In genomic region chr5:113798525-113798924, GRCm38 (mm10) we compare ENCODE assay signal across 11 mouse cellular contexts. TPM values are rescaled to one million over a fixed set of nuclear protein-coding genes. Genes with fewer than 3 reads are reported as not detected.
A peak's percentile ranks its signal among the peaks of the same experiment; 100 is the strongest.
DNase-seq lines count a peak whose midpoint lies in the region; ATAC-seq and TF ChIP-seq lines count a peak whose summit lies in the region.
"Had no signal": no experiment of that assay in that cellular context is flagged by ENCODE, and none has a peak within 500 bp of the region (broad histone marks: within the 10 kb centered on the region; RNA-seq: fewer than 3 reads in every experiment).

No protein-coding gene starts in this region.

- H3K36me3 ChIP-seq in heart, embryonic 15.5 days: no peaks in the 10 kb centered on the region
- H3K36me3 ChIP-seq in heart, adult 2 months (ENCODE audit: control insufficient read depth, insufficient read depth, low read length): no peaks in the 10 kb centered on the region
- no peaks in the 10 kb centered on the region for H3K36me3 ChIP-seq in lung, embryonic 16.5 days (ENCODE audit: control insufficient read depth, insufficient read depth, low read length)
- 0 out of 2 replicates have a peak, but pooled peaks cover 5% of the 10 kb centered on the region for H3K36me3 ChIP-seq in intestine, postnatal 0 days (ENCODE audit: control insufficient read depth, insufficient read depth)
- no peaks in the 10 kb centered on the region for H3K36me3 ChIP-seq in stomach, embryonic 16.5 days (ENCODE audit: control insufficient read depth, insufficient read depth, low read length)
- H3K36me3 ChIP-seq: liver, embryonic 15.5 days had no signal

- H3K79me2 ChIP-seq in heart, adult 2 months (replicated peaks; ENCODE audit: control insufficient read depth, insufficient read depth, low read length): no peaks in the 10 kb centered on the region

- H3K9ac ChIP-seq in heart, embryonic 15.5 days: no peak overlapping the region
- H3K9ac ChIP-seq in heart, adult 2 months (ENCODE audit: low read depth, low read length): no peak overlapping the region
- H3K9ac ChIP-seq in lung, embryonic 16.5 days (ENCODE audit: low read length): 0 out of 2 replicates have a peak overlapping the region, but pooled peaks have one; percentile 27
- H3K9ac ChIP-seq in intestine, postnatal 0 days (ENCODE audit: low read depth, low read length): no peak overlapping the region
- H3K9ac ChIP-seq in stomach, embryonic 16.5 days (ENCODE audit: low read length): peak overlapping the region; percentile 43
- H3K9ac ChIP-seq: forebrain, embryonic 13.5 days; liver, embryonic 15.5 days had no signal

- WGBS in heart, embryonic 15.5 days: 62% methylated on average over 9 of the region's 9 CpGs
- 65% methylated on average over 9 of the region's 9 CpGs for WGBS in heart, adult 2 months
- 56% methylated on average over 9 of the region's 9 CpGs for WGBS in lung, embryonic 16.5 days
- WGBS in intestine, postnatal 0 days: 70% methylated on average over 9 of the region's 9 CpGs
- 60% methylated on average over 9 of the region's 9 CpGs for WGBS in stomach, embryonic 16.5 days

- no peaks in the 10 kb centered on the region for H3K9me3 ChIP-seq in heart, embryonic 15.5 days (replicated peaks)
- no peaks in the 10 kb centered on the region for H3K9me3 ChIP-seq in lung, embryonic 16.5 days (ENCODE audit: control insufficient read depth, low read length)
- no peaks in the 10 kb centered on the region for H3K9me3 ChIP-seq in intestine, postnatal 0 days (ENCODE audit: control insufficient read depth)
- no peaks in the 10 kb centered on the region for H3K9me3 ChIP-seq in stomach, embryonic 16.5 days (replicated peaks; ENCODE audit: control insufficient read depth, low read length)
- H3K9me3 ChIP-seq: forebrain, embryonic 13.5 days; liver, embryonic 15.5 days had no signal

- intact Hi-C loops in heart, adult 2 months (cut with DNase I): no loop called here

- no peak for TF ChIP-seq POLR2A in heart, adult 2 months (IDR thresholded peaks at IDR 0.05; ENCODE audit: insufficient read depth, low read depth, low read length)

- H3K4me1 ChIP-seq in heart, embryonic 15.5 days (replicated peaks): peaks cover 22% of the 10 kb centered on the region
- no peaks in the 10 kb centered on the region for H3K4me1 ChIP-seq in heart, adult 2 months (ENCODE audit: control insufficient read depth, insufficient read depth, low read length)
- H3K4me1 ChIP-seq in lung, embryonic 16.5 days (replicated peaks; ENCODE audit: control insufficient read depth, insufficient read depth, low read length): peaks cover 26% of the 10 kb centered on the region
- no peaks in the 10 kb centered on the region for H3K4me1 ChIP-seq in intestine, postnatal 0 days (replicated peaks; ENCODE audit: control insufficient read depth, insufficient read depth, low read length)
- peaks cover 21% of the 10 kb centered on the region for H3K4me1 ChIP-seq in stomach, embryonic 16.5 days (ENCODE audit: control insufficient read depth, insufficient read depth, low read length)

- TF ChIP-seq CTCF in heart, adult 2 months (IDR thresholded peaks at IDR 0.05): no peak
- no peak for TF ChIP-seq CTCF in intestine, postnatal 0 days (IDR thresholded peaks at IDR 0.05; ENCODE audit: low read depth)

- H3K4me2 ChIP-seq in heart, embryonic 15.5 days: peak overlapping the region; percentile 49; the same call in 1 of the 2 replicates
- H3K4me2 ChIP-seq in lung, embryonic 16.5 days (ENCODE audit: low read depth, low read length): peak overlapping the region; percentile 47
- H3K4me2 ChIP-seq in intestine, postnatal 0 days (replicated peaks; ENCODE audit: low read depth): peak overlapping the region; percentile 52
- H3K4me2 ChIP-seq in stomach, embryonic 16.5 days (ENCODE audit: low read depth, low read length): peak overlapping the region; percentile 57
- H3K4me2 ChIP-seq: forebrain, embryonic 13.5 days; liver, embryonic 15.5 days had no signal

- no peak overlapping the region for H3K4me3 ChIP-seq in heart, embryonic 15.5 days
- H3K4me3 ChIP-seq in heart, adult 2 months: no peak overlapping the region
- peak overlapping the region; percentile 47; the same call in 1 of the 2 replicates for H3K4me3 ChIP-seq in lung, embryonic 16.5 days (ENCODE audit: low read length)
- H3K4me3 ChIP-seq in intestine, postnatal 0 days (ENCODE audit: low read depth, low read length): peak overlapping the region; percentile 34; the same call in 1 of the 2 replicates
- peak overlapping the region; percentile 40 for H3K4me3 ChIP-seq in stomach, embryonic 16.5 days (replicated peaks; ENCODE audit: low read length)
- H3K4me3 ChIP-seq: forebrain, embryonic 13.5 days; liver, embryonic 15.5 days had no signal

- H3K27me3 ChIP-seq in heart, embryonic 15.5 days: peaks cover 22% of the 10 kb centered on the region
- no peaks in the 10 kb centered on the region for H3K27me3 ChIP-seq in heart, adult 2 months (ENCODE audit: control insufficient read depth, insufficient read depth, low read length)
- no peaks in the 10 kb centered on the region for H3K27me3 ChIP-seq in lung, embryonic 16.5 days (ENCODE audit: control insufficient read depth, insufficient read depth, low read depth, low read length)
- no peaks in the 10 kb centered on the region for H3K27me3 ChIP-seq in intestine, postnatal 0 days (replicated peaks; ENCODE audit: control insufficient read depth, insufficient read depth, low read length)
- H3K27me3 ChIP-seq in stomach, embryonic 16.5 days (ENCODE audit: control insufficient read depth, insufficient read depth, low read length): no peaks in the 10 kb centered on the region

- DNase-seq in heart, adult 2 months: no peak
- no peak for DNase-seq in lung, adult 18-20 months
- no peak for DNase-seq in thymus, postnatal 14 days
- DNase-seq in ovary, postnatal 14 days (ENCODE audit: low spot score): no peak
- DNase-seq: cerebellum, postnatal 36 days had no signal

- H3K27ac ChIP-seq in heart, embryonic 15.5 days: no peak overlapping the region
- no peak overlapping the region for H3K27ac ChIP-seq in heart, adult 2 months
- no peak overlapping the region for H3K27ac ChIP-seq in lung, embryonic 16.5 days (ENCODE audit: low read length)
- no peak overlapping the region for H3K27ac ChIP-seq in intestine, postnatal 0 days (ENCODE audit: low read depth, low read length)
- no peak overlapping the region for H3K27ac ChIP-seq in stomach, embryonic 16.5 days (ENCODE audit: low read length)
- H3K27ac ChIP-seq: forebrain, embryonic 13.5 days; liver, embryonic 15.5 days had no signal

- ATAC-seq in heart, embryonic 15.5 days (replicated peaks; ENCODE audit: insufficient number of reproducible peaks, insufficient read depth, low FRiP score, low read depth): no peak
- no peak for ATAC-seq in lung, embryonic 16.5 days (ENCODE audit: low read depth)
- ATAC-seq in intestine, postnatal 0 days: no peak
- ATAC-seq in stomach, embryonic 16.5 days (ENCODE audit: insufficient read depth, low FRiP score): no peak
- ATAC-seq: forebrain, embryonic 13.5 days had no signal

- TF ChIP-seq EP300 in heart, adult 2 months (IDR thresholded peaks at IDR 0.05; ENCODE audit: insufficient read depth, low read depth, low read length): no peak

RNA-seq across cellular contexts. Expression of gene Tmem119, which starts 1.8 kb away (rescaled TPM):
- 23.6 and 30.5 TPM in 2 replicates for polyA plus RNA-seq in heart, embryonic 15.5 days (2015; fragmentation: Nextera tagmentation; extraction: Ambion mirVana)
- total RNA-seq in heart, adult 2 months (2021): 1 to 10 TPM; 3.6 to 5.8 TPM
- 7.3 and 12.0 TPM in 2 replicates for polyA plus RNA-seq in heart, adult 2 months (2012; rRNA removed)
- 49.9 and 51.1 TPM in 2 replicates for polyA plus RNA-seq in lung, embryonic 16.5 days (2015; fragmentation: Nextera tagmentation; extraction: Ambion mirVana)
- 21.1 and 23.0 TPM in 2 replicates for polyA plus RNA-seq in intestine, postnatal 0 days (2015; fragmentation: Nextera tagmentation; extraction: Ambion mirVana)
- 71.4 and 73.0 TPM in 2 replicates for polyA plus RNA-seq in stomach, embryonic 16.5 days (2015; fragmentation: Nextera tagmentation; extraction: Ambion mirVana)

RNA-seq across cellular contexts. Expression of gene Iscu, which starts 26.0 kb away (rescaled TPM):
- polyA plus RNA-seq in heart, embryonic 15.5 days (2015; fragmentation: Nextera tagmentation; extraction: Ambion mirVana): 112 and 124 TPM in 2 replicates
- total RNA-seq in heart, adult 2 months (2021): 100 to 1,000 TPM; 176 to 202 TPM
- 168 and 212 TPM in 2 replicates for polyA plus RNA-seq in heart, adult 2 months (2012; rRNA removed)
- polyA plus RNA-seq in lung, embryonic 16.5 days (2015; fragmentation: Nextera tagmentation; extraction: Ambion mirVana): 104 and 114 TPM in 2 replicates
- 133 and 145 TPM in 2 replicates for polyA plus RNA-seq in intestine, postnatal 0 days (2015; fragmentation: Nextera tagmentation; extraction: Ambion mirVana)
- polyA plus RNA-seq in stomach, embryonic 16.5 days (2015; fragmentation: Nextera tagmentation; extraction: Ambion mirVana): 97.0 and 112 TPM in 2 replicates

RNA-seq across cellular contexts. Expression of gene Sart3, which starts 26.2 kb away (rescaled TPM):
- polyA plus RNA-seq in heart, embryonic 15.5 days (2015; fragmentation: Nextera tagmentation; extraction: Ambion mirVana): 30.8 and 39.8 TPM in 2 replicates
- total RNA-seq in heart, adult 2 months (2021): 10 to 100 TPM; 12.2 to 14.4 TPM
- polyA plus RNA-seq in heart, adult 2 months (2012; rRNA removed): 10.2 and 13.6 TPM in 2 replicates
- polyA plus RNA-seq in lung, embryonic 16.5 days (2015; fragmentation: Nextera tagmentation; extraction: Ambion mirVana): 40.6 and 42.5 TPM in 2 replicates
- 9.1 and 9.2 TPM in 2 replicates for polyA plus RNA-seq in intestine, postnatal 0 days (2015; fragmentation: Nextera tagmentation; extraction: Ambion mirVana)
- polyA plus RNA-seq in stomach, embryonic 16.5 days (2015; fragmentation: Nextera tagmentation; extraction: Ambion mirVana): 30.8 and 35.0 TPM in 2 replicates

RNA-seq across cellular contexts. Expression of gene Selplg, which starts 33.9 kb away (rescaled TPM):
- 2.7 and 18.4 TPM in 2 replicates for polyA plus RNA-seq in heart, embryonic 15.5 days (2015; fragmentation: Nextera tagmentation; extraction: Ambion mirVana)
- total RNA-seq in heart, adult 2 months (2021): 1 to 10 TPM; 3.4 to 4.5 TPM
- polyA plus RNA-seq in heart, adult 2 months (2012; rRNA removed): 5.7 and 14.1 TPM in 2 replicates
- 7.4 and 9.5 TPM in 2 replicates for polyA plus RNA-seq in lung, embryonic 16.5 days (2015; fragmentation: Nextera tagmentation; extraction: Ambion mirVana)
- 2.9 and 3.2 TPM in 2 replicates for polyA plus RNA-seq in intestine, postnatal 0 days (2015; fragmentation: Nextera tagmentation; extraction: Ambion mirVana)
- polyA plus RNA-seq in stomach, embryonic 16.5 days (2015; fragmentation: Nextera tagmentation; extraction: Ambion mirVana): 7.3 and 9.1 TPM in 2 replicates

Comparison
In these comparisons a context has a peak if more than half of its experiments do, and no peak if none do; other contexts are left out.
1. H3K4me3 ChIP-seq: peak in lung, embryonic 16.5 days (single experiment), intestine, postnatal 0 days (single experiment) and stomach, embryonic 16.5 days (single experiment); none in heart, embryonic 15.5 days (single experiment) and heart, adult 2 months (single experiment).
2. H3K9ac ChIP-seq: peak in lung, embryonic 16.5 days (single experiment) and stomach, embryonic 16.5 days (single experiment); none in heart, embryonic 15.5 days (single experiment), heart, adult 2 months (single experiment) and intestine, postnatal 0 days (single experiment).
3. Peak in every context shown above with its lines, with median percentiles within 50 percentile points of each other: H3K4me2 ChIP-seq.